Mouse (Mus musculus): ENCODE measurements around the gene Tcf19. TPM values are rescaled to one million over a fixed set of nuclear protein-coding genes. Genes with fewer than 3 reads are reported as not detected.
"Not testable (repeated sequence)": the region's sequence is repeated elsewhere in the genome, so short reads cannot be mapped to it uniquely, and the experiment has no call there.

Gene Tcf19
- polyA plus RNA-seq, 1 experiment from 2014 or later: 10.8 TPM

GRCm38 (mm10) chr17:35465651-35466050, 51.0 kb downstream of the Tcf19 start:
- not testable (repeated sequence) for H3K36me3 ChIP-seq (replicated peaks); H3K27ac ChIP-seq; H3K9ac ChIP-seq; ATAC-seq (replicated peaks); H3K4me3 ChIP-seq; H3K4me2 ChIP-seq; H3K9me3 ChIP-seq
- peaks cover 10% of the 10 kb centered on the region for H3K4me1 ChIP-seq
- H3K27me3 ChIP-seq (replicated peaks): peaks cover 23% of the 10 kb centered on the region
- 10% methylated on average over 8 of the region's 8 CpGs for WGBS

Other genes with a start within 250 kb of the Tcf19 start
- 0.54 and 0.70 TPM in 2 replicates for gene H2-Q1, start 196.4 kb downstream of the Tcf19 start, polyA plus RNA-seq (2015; fragmentation: Nextera tagmentation; extraction: Ambion mirVana)
- 3.0 and 3.8 TPM in 2 replicates for gene H2-Q2, start 174.6 kb downstream of the Tcf19 start, polyA plus RNA-seq (2015; fragmentation: Nextera tagmentation; extraction: Ambion mirVana)
- 0.88 and 1.3 TPM in 2 replicates for gene H2-Q4, start 137.2 kb downstream of the Tcf19 start, polyA plus RNA-seq (2015; fragmentation: Nextera tagmentation; extraction: Ambion mirVana)
- 0.89 and 1.1 TPM in 2 replicates for gene H2-Q6, start 92.0 kb downstream of the Tcf19 start, polyA plus RNA-seq (2015; fragmentation: Nextera tagmentation; extraction: Ambion mirVana)
- 2.7 and 4.0 TPM in 2 replicates for gene H2-Q7, start 77.7 kb downstream of the Tcf19 start, polyA plus RNA-seq (2015; fragmentation: Nextera tagmentation; extraction: Ambion mirVana)
- gene H2-Q10, start 46.7 kb downstream of the Tcf19 start, polyA plus RNA-seq (2015; fragmentation: Nextera tagmentation; extraction: Ambion mirVana): 0.26 and 1.6 TPM in 2 replicates
- 0.12 TPM in 1 of 2 replicates, not detected in the other for gene Pou5f1, start 10.8 kb downstream of the Tcf19 start, polyA plus RNA-seq (2015; fragmentation: Nextera tagmentation; extraction: Ambion mirVana)
- gene Cchcr1, start 276 bp upstream of the Tcf19 start, polyA plus RNA-seq (2015; fragmentation: Nextera tagmentation; extraction: Ambion mirVana): 3.5 and 3.7 TPM in 2 replicates
- gene Psors1c2, start 16.4 kb upstream of the Tcf19 start, polyA plus RNA-seq (2015; fragmentation: Nextera tagmentation; extraction: Ambion mirVana): 0.56 and 0.96 TPM in 2 replicates
- 0.06 TPM in 2 replicates for gene Cdsn, start 35.3 kb upstream of the Tcf19 start, polyA plus RNA-seq (2015; fragmentation: Nextera tagmentation; extraction: Ambion mirVana)
- not detected in 2 replicates for gene 2300002M23Rik, start 50.6 kb upstream of the Tcf19 start, polyA plus RNA-seq (2015; fragmentation: Nextera tagmentation; extraction: Ambion mirVana)
- gene Sfta2, start 84.7 kb upstream of the Tcf19 start, polyA plus RNA-seq (2015; fragmentation: Nextera tagmentation; extraction: Ambion mirVana): not detected in 2 replicates
- not detected in 2 replicates for gene Gm9573, start 109.8 kb upstream of the Tcf19 start, polyA plus RNA-seq (2015; fragmentation: Nextera tagmentation; extraction: Ambion mirVana)
- not detected in 2 replicates for gene Mucl3, start 126.9 kb upstream of the Tcf19 start, polyA plus RNA-seq (2015; fragmentation: Nextera tagmentation; extraction: Ambion mirVana)
- gene Vars2, start 150.8 kb upstream of the Tcf19 start, polyA plus RNA-seq (2015; fragmentation: Nextera tagmentation; extraction: Ambion mirVana): 16.3 and 16.5 TPM in 2 replicates
- 27.6 and 29.5 TPM in 2 replicates for gene Gtf2h4, start 156.9 kb upstream of the Tcf19 start, polyA plus RNA-seq (2015; fragmentation: Nextera tagmentation; extraction: Ambion mirVana)
- 107 and 118 TPM in 2 replicates for gene Ddr1, start 187.8 kb upstream of the Tcf19 start, polyA plus RNA-seq (2015; fragmentation: Nextera tagmentation; extraction: Ambion mirVana)